Mouse (Mus musculus) embryo, embryonic 11.5 days (tissue): ENCODE measurements at regions not wholly inside any gene's neighbourhood (a gene's known extent, or its start where the extent isn't known, plus 50 kb on each side); places are given as distances from the start of the nearest gene placed in this dataset.

Source experiments
- DNase-seq: peaks from one replicate; pipeline ENCODE4 v3.0.0-alpha.2; 2012; ENCODE audit warnings: low read depth, low spot score

DNA sequence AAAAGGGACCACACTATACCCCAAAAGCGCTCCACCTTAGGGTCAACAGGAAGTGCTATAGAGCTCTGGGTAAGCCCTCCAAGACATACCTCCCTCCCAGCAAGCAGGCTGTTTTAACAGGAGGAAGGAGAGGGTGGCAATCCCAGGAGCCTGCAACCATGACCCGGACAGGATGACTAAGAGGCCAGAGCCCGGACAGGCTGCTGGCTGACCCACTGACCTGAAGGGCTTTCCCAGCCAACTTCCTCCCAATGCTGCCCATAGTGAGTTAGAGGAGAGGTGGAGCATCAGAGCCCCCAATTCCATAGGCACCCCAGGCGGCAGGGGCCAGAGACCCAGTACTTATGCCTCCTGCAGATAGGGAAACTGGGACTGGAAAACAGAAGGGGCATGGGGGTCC is 136.3 kb downstream of the Utp6 start:
- DNase-seq, result no peak

DNA sequence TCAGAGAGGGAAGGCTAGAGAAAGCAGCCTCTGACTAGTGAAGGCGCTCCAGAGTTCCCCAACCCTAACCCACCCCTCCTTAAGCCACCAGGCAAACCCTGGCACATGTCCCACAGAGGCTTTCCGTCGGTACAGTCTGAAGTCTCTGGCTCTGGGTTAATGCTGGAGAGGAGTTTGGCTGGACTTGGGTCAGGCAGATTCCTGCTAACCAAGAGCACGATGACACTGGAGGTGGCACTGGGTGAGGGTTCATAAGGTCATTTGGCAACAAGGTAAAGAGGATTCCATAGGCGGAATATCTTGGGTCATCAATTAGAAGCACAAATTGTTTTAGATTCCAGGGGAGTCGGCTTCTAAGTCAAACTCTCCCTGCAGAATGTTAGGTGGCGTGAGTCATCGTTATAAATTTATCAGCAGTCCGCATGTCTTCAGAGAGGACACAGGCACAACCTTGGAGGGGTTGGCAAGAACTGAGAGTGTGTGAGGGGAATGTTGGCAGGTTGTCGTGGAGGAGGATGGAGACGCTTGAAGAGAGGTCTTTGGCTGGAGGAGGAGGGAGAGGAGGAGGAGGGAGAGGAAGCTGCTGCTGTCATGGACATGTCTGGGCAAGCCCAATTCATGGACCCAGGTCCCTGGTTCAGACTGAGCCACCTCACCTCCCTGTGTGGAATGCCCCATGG is 138.4 kb downstream of the Utp6 start:
- DNase-seq, result no peak

DNA sequence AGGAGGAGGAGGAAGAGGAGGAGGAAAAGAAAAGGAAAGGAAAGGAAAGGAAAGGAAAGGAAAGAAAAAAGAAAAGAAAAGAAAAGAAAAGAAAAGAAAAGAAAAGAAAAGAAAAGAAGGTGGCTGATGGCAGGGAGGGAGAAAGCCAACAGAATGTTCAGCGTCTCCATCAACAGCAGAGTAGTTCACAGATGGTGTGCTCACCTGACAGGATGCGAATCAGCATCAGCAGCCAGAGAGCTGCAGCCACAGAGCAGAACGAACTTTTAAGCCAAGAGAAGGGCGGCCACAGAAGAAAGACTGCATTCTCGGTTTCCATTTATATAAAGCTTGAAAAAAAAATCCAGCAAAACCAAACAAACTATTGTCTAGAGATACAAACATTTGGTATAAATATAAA is 140.2 kb downstream of the Utp6 start:
- no peak for DNase-seq

DNA sequence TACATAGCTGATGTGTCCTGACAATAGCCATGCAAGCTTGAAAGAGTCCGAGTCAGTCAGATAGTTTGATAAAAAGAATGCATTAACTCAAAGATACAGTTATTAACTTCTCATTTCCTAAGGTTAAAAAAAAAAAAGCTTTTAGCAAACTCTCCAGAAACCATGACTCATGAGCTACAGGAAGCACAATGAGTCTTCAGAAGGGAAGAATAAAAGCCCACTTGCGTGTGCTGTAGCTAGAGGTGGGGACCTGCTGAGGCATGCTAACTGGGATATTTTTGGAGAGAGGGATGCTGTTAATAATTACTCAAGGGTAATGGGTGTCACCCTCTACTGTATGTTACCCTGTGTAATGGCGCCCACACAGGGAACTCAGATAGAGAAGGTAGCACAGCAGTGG is 147.0 kb downstream of the Utp6 start:
- DNase-seq, result no peak

DNA sequence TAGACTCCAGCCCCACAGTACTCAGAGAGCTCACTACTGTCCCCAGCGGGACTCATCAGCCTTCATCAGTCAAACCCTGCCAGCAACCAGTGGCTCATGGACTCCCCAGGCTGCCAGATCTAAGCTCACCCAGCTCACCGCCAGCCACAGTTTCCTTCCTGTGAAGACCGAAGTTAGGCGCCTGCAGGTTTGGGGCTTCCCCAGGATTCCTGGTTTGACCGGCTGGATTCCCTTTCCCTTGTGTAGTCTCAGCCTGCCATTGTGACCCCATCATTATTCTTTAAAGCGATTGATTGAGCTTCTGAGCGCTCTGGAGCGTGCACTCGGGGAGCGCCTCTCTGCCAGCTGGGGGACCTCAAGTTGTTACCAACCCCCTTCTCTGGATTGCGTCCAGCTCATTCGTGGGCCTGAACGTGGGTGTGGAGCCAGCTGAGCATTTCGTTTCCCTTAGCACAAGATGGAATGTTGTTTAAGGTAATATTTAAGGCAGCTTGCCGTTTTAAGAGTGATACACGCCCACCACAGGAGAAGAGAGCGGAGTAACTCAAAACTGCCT is 155.2 kb downstream of the Utp6 start:
- DNase-seq, result peak; percentile 30

DNA sequence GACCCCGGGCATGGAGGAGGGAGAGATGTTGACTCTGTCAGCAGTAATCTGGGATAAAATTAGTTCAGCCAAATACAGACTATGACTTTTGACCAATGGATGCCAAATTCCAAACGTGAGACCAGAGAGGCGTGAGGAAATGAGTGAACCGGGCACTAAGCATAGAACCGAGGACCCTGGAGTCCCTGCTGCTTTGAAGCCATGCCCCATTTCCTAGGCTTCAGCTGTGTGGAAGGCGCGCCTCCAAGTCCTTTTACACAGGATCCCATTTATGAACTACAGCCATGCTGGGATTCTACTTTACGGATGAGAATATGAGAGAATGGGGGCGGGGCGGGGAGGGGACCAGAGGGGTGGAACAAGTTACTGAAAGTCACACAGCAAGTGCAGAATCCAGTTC is 155.8 kb downstream of the Utp6 start:
- DNase-seq, result peak; percentile 30

DNA sequence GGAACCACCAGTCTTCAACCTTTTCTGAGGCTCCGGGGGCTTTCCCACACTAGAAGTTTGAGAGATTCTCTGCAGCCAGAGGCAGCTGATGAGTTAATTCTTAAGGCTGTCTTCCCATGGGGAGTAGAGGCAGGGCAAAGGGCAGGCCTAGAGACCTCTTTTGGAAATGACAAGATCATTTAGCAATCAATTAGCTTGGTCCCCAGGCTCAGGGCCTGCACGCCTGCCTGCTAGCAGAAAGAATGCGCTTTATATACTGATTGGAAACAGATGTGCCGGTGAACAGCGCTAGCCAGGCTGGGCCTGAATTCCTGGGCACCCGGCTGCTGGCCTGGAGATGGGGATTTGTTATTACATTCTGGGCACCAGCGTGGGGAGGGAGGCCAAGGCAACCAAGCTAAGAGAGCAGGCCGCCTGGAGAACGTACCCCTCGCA is 156.2 kb downstream of the Utp6 start:
- peak; percentile 82 for DNase-seq

DNA sequence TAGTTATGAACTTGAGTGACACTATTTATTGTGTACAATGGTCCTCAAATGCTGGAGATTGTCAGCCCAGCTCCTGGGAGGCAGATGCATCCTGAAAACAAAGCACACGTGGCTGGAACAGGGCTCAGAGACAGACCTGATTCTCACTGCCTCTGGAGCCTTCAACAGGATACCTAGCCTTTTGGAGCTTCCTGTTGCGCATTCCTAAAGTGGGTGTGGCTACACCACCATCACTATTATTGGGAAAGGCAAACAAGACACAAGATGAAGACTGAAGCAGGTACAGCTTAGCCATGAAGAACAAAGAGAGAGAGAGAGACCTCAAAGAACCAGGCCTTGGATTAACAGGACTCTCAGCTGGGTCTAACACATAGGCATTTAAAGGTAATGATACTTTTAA is 158.2 kb downstream of the Utp6 start:
- no peak for DNase-seq

DNA sequence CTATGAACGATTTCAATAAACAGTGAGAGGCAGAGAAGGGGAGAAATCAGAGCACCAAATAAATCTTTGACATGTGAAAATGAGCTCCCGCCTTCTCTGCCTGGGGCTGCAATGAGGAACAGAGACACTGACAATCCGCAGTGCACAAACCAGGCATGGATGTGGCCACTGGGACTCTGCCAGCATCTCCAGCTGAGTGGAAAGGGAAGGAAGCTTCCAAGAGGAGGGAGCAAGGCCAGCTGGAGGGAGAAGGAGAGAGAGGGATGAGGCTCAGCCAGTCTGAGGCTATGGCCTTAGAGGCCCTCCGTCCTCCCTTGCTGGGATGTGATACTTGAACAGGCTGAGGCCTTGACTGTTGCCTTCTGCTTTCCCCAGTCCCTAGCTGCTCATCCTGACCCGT is 159.2 kb downstream of the Utp6 start:
- no peak for DNase-seq

DNA sequence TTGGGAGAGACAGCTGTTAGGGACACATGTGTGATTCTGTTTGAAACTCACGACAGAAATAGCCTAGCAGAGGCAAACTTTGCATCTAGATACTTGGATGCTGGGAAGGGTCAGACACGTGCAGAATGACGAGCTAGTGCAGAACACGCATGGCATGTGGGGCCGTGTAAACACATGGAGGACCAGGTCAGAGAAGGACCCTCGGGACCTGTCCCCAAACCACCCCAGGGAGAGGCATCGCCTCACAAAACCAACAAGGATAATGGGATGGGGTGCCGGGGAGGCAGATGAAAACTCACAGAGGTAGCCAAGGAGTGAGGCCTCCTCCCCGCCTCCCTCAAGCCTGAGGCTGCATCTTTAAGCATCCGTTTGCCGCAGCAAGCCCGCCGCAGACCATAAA is 159.6 kb downstream of the Utp6 start:
- no peak for DNase-seq

DNA sequence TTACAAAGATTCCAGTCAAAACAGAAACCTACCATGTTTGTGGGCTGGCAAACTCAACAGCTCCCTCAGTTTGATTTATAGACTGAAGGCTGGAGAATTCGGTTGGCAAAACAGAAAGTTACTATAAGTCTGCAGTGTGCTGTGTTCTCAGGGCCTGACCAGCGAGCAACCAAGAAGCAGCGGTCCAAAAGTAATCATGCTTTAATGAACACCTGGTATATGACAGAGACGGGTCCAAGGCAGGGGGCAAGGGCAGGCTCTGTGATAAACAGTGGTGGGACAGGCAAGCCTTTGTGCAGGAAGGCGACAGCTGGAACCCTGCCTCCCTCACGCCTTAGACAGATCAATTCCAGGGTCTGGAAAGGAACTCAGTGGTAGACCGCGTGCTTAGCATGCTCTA is 161.9 kb downstream of the Utp6 start:
- no peak for DNase-seq

DNA sequence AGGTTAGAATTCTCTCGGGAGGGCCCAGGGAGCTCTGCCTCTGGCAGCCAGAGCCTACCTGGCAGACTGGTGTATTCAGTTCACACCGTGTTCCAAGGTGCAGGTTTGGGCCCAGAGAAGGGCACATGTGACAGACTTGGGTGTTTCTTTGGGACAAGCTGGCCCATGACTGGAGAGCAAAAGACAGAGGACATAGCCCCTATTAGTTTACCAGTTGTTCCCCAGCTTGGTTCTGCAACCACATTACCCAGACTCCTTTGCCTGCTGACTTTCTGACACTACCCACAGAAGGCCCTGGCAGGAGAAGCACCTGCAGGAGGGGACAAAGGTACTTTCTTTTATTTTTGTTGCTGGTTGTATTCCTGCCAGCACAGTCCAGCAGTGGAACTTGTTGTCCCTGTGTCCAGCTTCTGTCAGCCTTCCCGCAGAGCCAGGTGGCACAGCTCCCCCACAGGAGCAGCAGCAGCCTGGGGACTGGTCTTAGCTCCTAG is 173.9 kb downstream of the Utp6 start:
- no peak for DNase-seq

DNA sequence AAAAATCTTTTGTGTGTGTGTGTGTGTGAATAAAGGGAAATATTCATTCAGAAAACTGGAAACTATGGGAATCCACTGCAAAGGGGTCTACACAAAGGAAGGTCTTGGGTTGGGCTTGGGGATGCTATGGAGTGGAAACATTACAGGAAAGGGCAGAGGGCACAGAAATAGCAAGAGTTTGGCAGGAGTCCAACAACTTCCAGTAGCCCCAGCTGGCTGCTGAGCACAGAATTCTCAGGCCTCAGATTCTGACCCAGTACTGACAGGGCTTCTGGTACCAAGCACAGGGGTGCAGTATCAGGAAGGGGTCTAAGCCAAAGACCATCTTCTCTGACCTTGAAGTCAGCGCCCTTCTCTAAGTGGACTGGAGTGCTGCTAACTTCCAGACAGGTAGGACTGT is 174.4 kb downstream of the Utp6 start:
- no peak for DNase-seq

DNA sequence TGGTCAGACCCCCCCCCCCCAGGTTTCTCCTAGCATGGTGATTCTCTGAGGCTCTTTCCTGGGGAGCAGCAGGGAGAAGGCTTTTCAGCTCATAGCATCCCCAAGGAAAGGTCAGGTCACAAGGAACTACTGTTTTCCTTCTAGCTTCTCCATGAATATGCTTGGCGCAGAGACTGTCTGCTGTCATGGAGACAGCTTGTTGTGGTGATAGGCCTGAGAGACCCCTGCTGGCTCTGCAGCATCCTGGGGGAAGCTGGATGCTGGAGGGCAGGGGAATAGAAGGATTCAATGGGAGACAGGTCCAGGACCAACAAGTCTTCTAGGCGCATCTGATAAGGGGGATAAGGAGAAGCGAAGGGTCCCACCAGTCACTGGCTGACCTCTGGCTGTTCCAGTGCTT is 178.1 kb downstream of the Utp6 start:
- no peak for DNase-seq

DNA sequence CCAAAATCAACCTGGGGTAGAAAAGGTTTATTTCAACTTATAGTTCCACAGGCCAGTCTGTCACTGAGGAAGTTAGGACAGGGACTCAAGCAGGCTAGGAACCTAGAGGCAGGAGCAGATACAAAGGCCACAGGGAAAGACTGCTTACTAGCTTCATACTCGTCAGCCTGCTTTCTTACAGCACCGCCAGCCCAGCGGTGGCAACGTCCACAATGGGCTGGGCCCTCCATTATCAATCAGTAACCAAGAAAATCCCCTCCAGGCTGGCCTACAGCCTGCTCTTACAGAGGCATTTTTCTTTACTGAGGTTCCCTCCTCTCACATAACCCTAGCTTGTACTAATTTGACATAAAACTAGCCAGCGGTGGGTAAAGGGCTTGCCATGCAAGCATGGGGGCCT is 180.2 kb downstream of the Utp6 start:
- no peak for DNase-seq

DNA sequence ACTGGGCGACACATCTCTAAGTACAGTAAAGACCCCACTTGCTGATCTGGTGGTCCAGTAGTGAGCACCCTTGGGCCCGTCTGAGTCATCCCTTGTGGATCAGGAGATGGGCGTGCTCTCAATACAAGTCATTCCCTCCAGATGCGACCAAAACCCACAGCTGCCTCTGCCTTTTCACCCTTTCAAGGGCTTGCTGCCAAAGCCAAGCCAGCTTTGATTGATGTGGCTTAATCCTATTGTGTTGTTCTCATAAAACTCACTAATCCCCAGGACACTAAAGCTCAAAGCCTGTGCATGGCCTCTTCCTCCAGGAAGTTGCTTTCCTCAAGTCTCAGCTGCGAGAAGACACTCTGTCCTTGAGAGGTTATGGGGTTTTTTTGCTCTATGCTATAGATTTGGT is 182.4 kb downstream of the Utp6 start:
- DNase-seq, result no peak

DNA sequence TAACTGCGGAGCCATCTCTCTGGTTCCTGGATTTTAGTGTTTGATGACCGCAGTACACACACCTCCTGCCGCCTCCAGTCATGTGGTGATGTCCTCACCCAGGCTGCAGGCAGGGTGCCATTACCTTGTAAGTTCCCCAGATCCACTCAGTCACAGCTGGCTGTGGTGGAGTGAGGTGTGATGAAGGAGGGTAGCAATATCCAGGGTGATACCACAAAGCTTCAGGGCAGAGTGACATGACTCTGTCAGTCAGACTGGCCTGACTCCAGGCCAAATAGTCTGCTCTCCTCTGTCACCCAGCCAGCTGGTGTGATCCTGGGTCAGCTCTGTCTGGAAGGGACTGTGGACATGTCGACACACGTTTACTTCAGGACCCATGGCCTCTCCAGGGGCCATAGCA is 183.7 kb downstream of the Utp6 start:
- no peak for DNase-seq

DNA sequence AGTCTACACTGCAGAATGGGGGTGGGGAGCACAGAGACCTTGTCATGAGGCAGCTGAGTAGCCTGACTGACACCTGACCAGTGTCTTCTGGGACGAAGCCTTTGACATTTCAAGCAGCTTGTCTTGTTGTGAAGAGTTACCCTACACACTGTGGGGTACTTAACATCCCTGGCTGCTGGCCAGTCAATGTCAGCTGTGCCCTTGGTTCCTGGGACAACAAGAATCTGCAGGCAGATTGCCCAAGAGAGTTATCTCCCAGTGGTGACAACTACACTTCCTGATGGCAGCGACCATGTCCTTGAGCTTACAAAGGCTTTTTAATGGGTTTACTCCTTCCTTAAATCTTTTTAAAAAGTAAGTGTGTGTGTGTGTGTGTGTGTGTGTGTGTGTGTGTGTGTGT is 184.2 kb downstream of the Utp6 start:
- no peak for DNase-seq

DNA sequence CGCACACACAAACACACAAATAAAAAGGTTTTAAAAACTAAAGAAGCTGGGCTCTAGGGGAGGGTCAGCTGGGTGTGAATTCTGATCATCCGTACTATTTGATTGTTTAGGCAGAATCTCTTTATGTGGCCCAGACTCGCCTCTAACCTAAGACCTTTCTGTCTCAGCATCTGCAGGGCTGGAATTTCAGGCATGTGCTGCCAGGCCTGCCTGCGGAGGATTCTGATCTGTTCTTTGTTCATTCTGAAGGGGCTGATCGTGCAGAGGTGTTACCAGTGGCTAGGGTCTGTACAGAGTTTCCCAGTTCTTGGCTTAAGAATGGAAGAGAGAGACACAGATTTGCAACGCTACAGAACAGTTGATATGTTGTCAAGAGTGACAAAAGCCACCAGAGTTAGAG is 185.6 kb downstream of the Rab11fip4 start:
- DNase-seq, result no peak

DNA sequence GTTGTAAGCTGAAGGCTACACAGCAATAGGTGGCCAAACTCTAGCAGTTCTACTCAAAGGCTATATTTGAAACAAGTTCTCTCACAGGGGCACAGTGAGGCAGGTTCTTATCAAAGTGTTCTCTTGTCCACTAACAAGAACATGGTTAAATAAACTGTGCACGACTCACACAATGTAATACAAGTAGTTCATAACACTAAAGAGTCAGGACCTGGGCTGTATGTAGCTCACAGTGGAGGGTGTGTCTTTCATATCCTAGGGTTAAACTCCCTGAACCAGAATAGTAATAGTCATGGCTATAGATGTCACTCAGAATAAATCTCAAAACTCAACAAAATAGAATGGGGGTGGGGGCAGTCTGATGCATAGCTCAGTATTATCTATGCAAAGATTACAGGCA is 182.7 kb downstream of the Rab11fip4 start:
- no peak for DNase-seq

DNA sequence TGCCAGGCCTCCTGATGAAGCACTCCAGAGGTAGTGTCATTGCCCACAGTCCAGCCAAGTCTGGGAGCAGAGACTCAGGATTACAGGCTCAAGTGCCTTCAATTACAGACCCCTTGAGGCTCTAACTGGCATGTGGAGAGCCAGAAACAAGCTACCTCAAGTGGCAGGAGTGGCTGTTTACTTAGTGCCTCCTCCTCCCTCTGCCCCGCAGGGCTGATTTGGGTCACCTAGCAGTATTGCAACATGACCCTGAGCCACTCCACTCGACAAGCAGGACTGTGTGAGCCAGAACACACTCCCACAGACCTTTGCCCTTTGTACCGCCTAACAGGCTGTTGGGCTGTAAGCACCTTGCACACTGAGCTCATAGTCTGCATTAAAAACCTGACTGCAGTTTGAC is 180.4 kb downstream of the Rab11fip4 start:
- no peak for DNase-seq

DNA sequence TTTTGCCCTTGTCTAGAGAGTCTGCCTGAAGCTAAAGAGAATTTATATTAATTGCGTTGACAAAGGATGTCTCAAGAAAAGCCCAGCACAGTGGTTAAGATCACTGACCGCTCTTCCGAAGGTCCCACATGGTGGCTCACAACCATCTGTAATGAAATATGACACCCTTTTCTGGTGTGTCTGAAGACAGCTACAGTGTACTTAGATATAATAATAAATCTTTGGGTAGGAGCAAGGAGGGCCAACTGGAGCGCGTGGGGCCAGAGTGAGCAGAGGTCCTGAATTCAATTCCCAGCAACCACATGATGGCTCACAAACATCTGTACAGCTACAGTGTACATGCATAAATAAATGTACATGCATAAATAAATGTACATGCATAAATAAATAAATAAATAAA is 176.1 kb downstream of the Rab11fip4 start:
- no peak for DNase-seq

DNA sequence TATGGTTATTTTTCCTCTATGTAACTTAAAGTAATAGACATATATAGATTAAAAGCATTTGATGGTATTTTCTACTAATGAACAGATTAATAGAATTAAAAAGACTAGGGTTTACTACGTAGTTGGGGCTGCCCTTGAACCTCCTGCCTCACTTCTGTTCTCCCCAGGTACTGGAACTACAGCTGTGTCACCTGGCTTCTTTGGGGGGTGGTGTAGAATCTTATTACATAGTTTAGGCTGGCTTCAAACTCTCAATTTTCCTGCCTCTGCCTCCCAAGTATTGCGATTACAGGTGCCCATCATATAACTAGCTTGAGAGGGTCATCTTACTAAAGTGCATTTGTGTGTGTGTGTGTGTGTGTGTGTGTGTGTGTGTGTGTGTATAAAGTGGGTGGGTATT is 175.0 kb downstream of the Rab11fip4 start:
- DNase-seq, result no peak

DNA sequence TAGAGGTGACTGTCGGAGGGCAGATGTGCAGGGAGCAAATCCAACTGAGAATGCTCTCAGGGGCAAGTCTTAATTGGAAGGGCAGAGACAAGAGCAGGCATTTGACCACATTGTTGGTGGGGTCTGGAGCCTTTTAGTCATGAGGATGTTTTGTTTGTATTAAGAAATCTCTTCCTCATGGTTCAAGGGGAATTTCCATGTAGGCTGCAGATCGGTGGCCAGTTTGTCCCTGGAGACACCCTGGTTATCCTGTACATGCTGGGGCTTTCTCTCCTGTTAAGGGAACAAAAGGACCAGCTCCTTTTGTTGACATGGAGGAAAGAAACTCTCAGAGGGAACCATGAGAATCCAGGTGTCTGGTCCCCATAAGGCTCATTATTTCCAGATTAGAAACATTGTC is 174.4 kb downstream of the Rab11fip4 start:
- DNase-seq, result no peak
